Mouse (Mus musculus): ENCODE measurements at regions not wholly inside any gene's neighbourhood (a gene's known extent, or its start where the extent isn't known, plus 50 kb on each side); places are given as distances from the start of the nearest gene placed in this dataset.

DNA sequence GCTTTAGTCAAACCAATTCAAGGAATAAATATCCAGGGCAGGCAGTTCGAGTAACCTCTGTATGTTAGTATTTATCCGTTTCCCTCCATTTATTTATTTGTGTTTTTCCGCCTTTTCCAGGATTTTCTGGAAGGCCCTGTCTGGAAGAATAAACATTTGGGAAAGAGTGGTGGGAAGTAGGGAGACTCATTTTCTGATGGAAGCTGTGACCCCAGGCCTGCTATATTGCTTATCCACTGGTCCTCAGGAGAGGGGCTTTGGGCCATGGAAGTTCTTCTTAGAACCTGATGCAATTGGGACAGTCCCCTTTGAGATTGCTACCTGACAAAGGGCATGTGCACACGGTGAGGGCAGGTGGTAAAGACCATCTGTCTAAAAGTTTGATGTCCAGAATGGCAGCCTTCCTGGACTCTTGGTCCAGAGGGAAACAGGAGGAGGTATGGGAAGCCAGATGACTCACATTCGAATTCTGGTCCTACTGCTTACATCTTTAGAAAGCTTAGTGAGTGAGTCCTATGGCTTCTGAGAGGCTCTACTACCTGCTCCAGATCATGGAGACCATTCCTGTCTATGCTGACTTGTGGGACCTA, 56.1 kb upstream of the Cadm1 start:
- Histone ChIP-seq H3K9me3 (replicated peaks; ENCODE audit: low read length) (peaks cover 82% of the 10 kb centered on the region), H3K4me2 (ENCODE audit: insufficient read depth, low read depth, poor library complexity, severe bottlenecking) (no peak overlapping the region), H3K36me3 (replicated peaks in 1 of 2; ENCODE audit: control insufficient read depth in 1 of 2, insufficient read depth in 1 of 2, low read length in 1 of 2) (no peaks in the 10 kb centered on the region), H3K27ac (ENCODE audit: insufficient read depth, low read depth) (no peak overlapping the region), H3K79me2 (replicated peaks; ENCODE audit: control insufficient read depth, extremely low read depth, insufficient read depth, poor library complexity, severe bottlenecking) (no peaks in the 10 kb centered on the region), H3K9ac (ENCODE audit: insufficient read depth, low read depth) (no peak overlapping the region), H3K4me1 (ENCODE audit: control insufficient read depth in 1 of 2, insufficient read depth in 2 of 2) (no peaks in the 10 kb centered on the region), H3K4me3 (replicated peaks in 1 of 3; ENCODE audit: low read depth in 2 of 3, low read length in 2 of 3, poor library complexity in 1 of 3) (no peak overlapping the region), H3K27me3 (replicated peaks) (no peaks in the 10 kb centered on the region)
- dilution Hi-C loops (cut with MboI; ENCODE audit: extremely low pct_ligation_motif_present, extremely low pct_unique_long_range_greater_than_20kb, low sequenced_read_pairs) (no loop called here), in situ Hi-C loops (cut with MboI; ENCODE audit: low pct_ligation_motif_present, low pct_unique_long_range_greater_than_20kb, low sequenced_read_pairs) (no loop called here)
- no peak for DNase-seq (ENCODE audit: extremely low read depth)
- TF ChIP-seq ETS1 (conservative IDR thresholded peaks at IDR 0.05; ENCODE audit: low read depth, low read length) (no peak), CHD2 (IDR thresholded peaks at IDR 0.05; ENCODE audit: low read length) (no peak), UBTF (IDR thresholded peaks at IDR 0.05; ENCODE audit: low read depth, low read length) (no peak), JUND (conservative IDR thresholded peaks at IDR 0.05; ENCODE audit: low read depth, low read length) (no peak), USF2 (conservative IDR thresholded peaks at IDR 0.05; ENCODE audit: low read depth, low read length) (no peak), MEF2A (IDR thresholded peaks at IDR 0.05; ENCODE audit: borderline replicate concordance, low read depth, low read length) (no peak), BHLHE40 (IDR thresholded peaks at IDR 0.05; ENCODE audit: low read depth, low read length) (no peak), MYC (IDR thresholded peaks at IDR 0.05; ENCODE audit: low read depth, low read length) (no peak), USF1 (IDR thresholded peaks at IDR 0.05; ENCODE audit: low read depth, low read length) (no peak), PAX5 (IDR thresholded peaks at IDR 0.05; ENCODE audit: low read length) (no peak), SIN3A (IDR thresholded peaks at IDR 0.05; ENCODE audit: low read length) (no peak), POLR2AphosphoS2 (IDR thresholded peaks at IDR 0.05; ENCODE audit: low read depth, low read length) (no peak), TBP (conservative IDR thresholded peaks at IDR 0.05; ENCODE audit: low read depth, low read length) (no peak), MAFK (IDR thresholded peaks at IDR 0.05; ENCODE audit: insufficient replicate concordance, low read length) (no peak), NRF1 (IDR thresholded peaks at IDR 0.05; ENCODE audit: low read depth, low read length) (no peak), RCOR1 (conservative IDR thresholded peaks at IDR 0.05; ENCODE audit: low read depth, low read length) (no peak), ELF1 (IDR thresholded peaks at IDR 0.05; ENCODE audit: low read depth, low read length) (no peak), GABPA (IDR thresholded peaks at IDR 0.05; ENCODE audit: insufficient replicate concordance, low read depth, low read length) (no peak)

DNA sequence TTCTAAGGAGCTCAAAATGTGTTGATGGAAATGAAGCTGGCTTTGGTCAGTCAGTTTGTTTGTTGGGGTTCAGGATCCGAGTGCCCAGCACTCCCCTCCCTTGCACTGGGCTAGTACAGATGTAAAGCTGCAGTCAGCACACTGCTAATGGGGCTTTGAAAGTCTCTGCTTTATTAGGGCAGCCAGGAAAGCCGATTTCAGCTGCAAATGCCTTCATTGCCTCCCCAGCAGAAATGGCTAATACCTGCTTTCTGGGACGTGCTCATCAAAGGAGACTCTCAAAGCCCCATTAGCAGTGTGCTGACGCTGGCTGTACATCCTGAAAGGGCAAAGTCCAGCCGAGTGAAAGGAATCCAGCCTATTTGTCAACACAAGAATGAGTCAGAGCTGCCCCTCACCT, 55.2 kb upstream of the Cadm1 start:
- DNase-seq (ENCODE audit: extremely low read depth), result no peak
- Histone ChIP-seq H3K4me3 (replicated peaks in 1 of 3; ENCODE audit: low read depth in 2 of 3, low read length in 2 of 3, poor library complexity in 1 of 3) (no peak overlapping the region), H3K9ac (ENCODE audit: insufficient read depth, low read depth) (no peak overlapping the region), H3K9me3 (replicated peaks; ENCODE audit: low read length) (peaks cover 81% of the 10 kb centered on the region), H3K27me3 (replicated peaks) (no peaks in the 10 kb centered on the region), H3K79me2 (replicated peaks; ENCODE audit: control insufficient read depth, extremely low read depth, insufficient read depth, poor library complexity, severe bottlenecking) (no peaks in the 10 kb centered on the region), H3K36me3 (replicated peaks in 1 of 2; ENCODE audit: control insufficient read depth in 1 of 2, insufficient read depth in 1 of 2, low read length in 1 of 2) (no peaks in the 10 kb centered on the region), H3K27ac (ENCODE audit: insufficient read depth, low read depth) (no peak overlapping the region), H3K4me2 (ENCODE audit: insufficient read depth, low read depth, poor library complexity, severe bottlenecking) (no peak overlapping the region), H3K4me1 (ENCODE audit: control insufficient read depth in 1 of 2, insufficient read depth in 2 of 2) (no peaks in the 10 kb centered on the region)
- TF ChIP-seq ZMIZ1 (IDR thresholded peaks at IDR 0.05; ENCODE audit: low read depth, low read length), result no peak
- no peak for TF ChIP-seq SMC3 (IDR thresholded peaks at IDR 0.05; ENCODE audit: low read depth, low read length)
- TF ChIP-seq ETS1 (conservative IDR thresholded peaks at IDR 0.05; ENCODE audit: low read depth, low read length), result no peak
- no peak for TF ChIP-seq MAFK (IDR thresholded peaks at IDR 0.05; ENCODE audit: insufficient replicate concordance, low read length)
- no peak for TF ChIP-seq JUND (conservative IDR thresholded peaks at IDR 0.05; ENCODE audit: low read depth, low read length)
- no peak for TF ChIP-seq TBP (conservative IDR thresholded peaks at IDR 0.05; ENCODE audit: low read depth, low read length)
- TF ChIP-seq MXI1 (IDR thresholded peaks at IDR 0.05; ENCODE audit: low read depth, low read length), result no peak
- TF ChIP-seq CTCF (conservative IDR thresholded peaks at IDR 0.05 in 1 of 2, IDR thresholded peaks at IDR 0.05 in 1 of 2; ENCODE audit: low read depth in 2 of 2, low read length in 2 of 2), result no peak
- no peak for TF ChIP-seq KAT2A (IDR thresholded peaks at IDR 0.05; ENCODE audit: insufficient replicate concordance, low read length)
- TF ChIP-seq SIN3A (IDR thresholded peaks at IDR 0.05; ENCODE audit: low read length), result no peak
- no peak for TF ChIP-seq BHLHE40 (IDR thresholded peaks at IDR 0.05; ENCODE audit: low read depth, low read length)
- TF ChIP-seq POLR2AphosphoS2 (IDR thresholded peaks at IDR 0.05; ENCODE audit: low read depth, low read length), result no peak
- no peak for TF ChIP-seq ZNF384 (IDR thresholded peaks at IDR 0.05; ENCODE audit: low read depth, low read length)
- in situ Hi-C loops (cut with MboI; ENCODE audit: low pct_ligation_motif_present, low pct_unique_long_range_greater_than_20kb, low sequenced_read_pairs), result no loop called here
- dilution Hi-C loops (cut with MboI; ENCODE audit: extremely low pct_ligation_motif_present, extremely low pct_unique_long_range_greater_than_20kb, low sequenced_read_pairs), result no loop called here
